Comparison of ENCODE assay signal across 8 mouse cellular contexts in the genomic region with DNA sequence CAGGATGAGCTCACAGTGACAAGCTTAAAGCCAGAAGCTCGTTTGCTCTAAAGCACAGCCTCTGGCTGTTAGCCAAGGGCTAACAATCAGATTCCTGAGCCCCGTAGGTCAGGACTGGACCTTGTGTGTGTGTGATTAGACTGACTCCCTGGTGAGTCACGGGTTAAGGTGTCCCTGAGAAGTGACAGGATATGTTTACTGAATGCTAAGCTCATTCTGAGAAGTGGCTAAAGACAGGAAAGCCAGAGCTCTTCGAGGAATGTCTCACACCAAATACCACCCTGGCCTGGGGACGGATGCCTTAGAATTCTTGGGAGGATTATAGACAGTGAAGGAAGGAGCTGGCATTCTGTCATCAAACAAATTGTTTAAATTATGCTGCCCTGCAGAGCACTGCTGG. TPM values are rescaled to one million over a fixed set of nuclear protein-coding genes. Genes with fewer than 3 reads are reported as not detected.
DNase-seq lines count a peak whose midpoint lies in the region; ATAC-seq and TF ChIP-seq lines count a peak whose summit lies in the region.

No protein-coding gene starts in this region.

- peak; percentile 70 for DNase-seq in adrenal gland, adult 2 months
- no peak for DNase-seq in adrenal gland, postnatal 4 days (ENCODE audit: low spot score in 2 of 2)
- DNase-seq in testis, postnatal 10 days (ENCODE audit: low spot score) = no peak
- DNase-seq in yolk sac, embryonic 10.5 days (ENCODE audit: low spot score) = peak; percentile 85
- DNase-seq in cerebellum, postnatal 10 days = no peak
- no peak for DNase-seq in frontal cortex, postnatal 36 days (ENCODE audit: low spot score in 2 of 2)

- TF ChIP-seq POLR2A in testis, adult 2 months (IDR thresholded peaks at IDR 0.05; ENCODE audit: control insufficient read depth, low read depth, low read length) = no peak

- ATAC-seq in liver, embryonic 15.5 days (ENCODE audit: insufficient read depth) = peak; percentile 45; the same call in 1 of the 2 replicates

- H3K9ac ChIP-seq in liver, embryonic 15.5 days = no peak overlapping the region

- H3K36me3 ChIP-seq in testis, adult 2 months (ENCODE audit: control insufficient read depth, insufficient read depth, low read length) = no peaks in the 10 kb centered on the region; the same call in 1 of the 2 replicates
- H3K36me3 ChIP-seq in liver, embryonic 15.5 days (replicated peaks) = peaks cover 26% of the 10 kb centered on the region

- no peaks in the 10 kb centered on the region for H3K27me3 ChIP-seq in testis, adult 2 months (ENCODE audit: control insufficient read depth, insufficient read depth, low read length)
- H3K27me3 ChIP-seq in liver, embryonic 15.5 days = no peaks in the 10 kb centered on the region

- WGBS in liver, embryonic 15.5 days (ENCODE audit: insufficient replicate concordance) = 14% methylated on average over 5 of the region's 5 CpGs

- H3K27ac ChIP-seq in testis, adult 2 months (ENCODE audit: control insufficient read depth, insufficient read depth, low read depth, low read length) = peak overlapping the region; percentile 45; the same call in 1 of the 2 replicates
- H3K27ac ChIP-seq in liver, embryonic 15.5 days (replicated peaks) = peak overlapping the region; percentile 45; the same call in 1 of the 2 replicates

- no peak for TF ChIP-seq CTCF in testis, adult 2 months (IDR thresholded peaks at IDR 0.05; ENCODE audit: control insufficient read depth, insufficient read depth, insufficient replicate concordance, low read depth, low read length)

- H3K4me2 ChIP-seq in liver, embryonic 15.5 days = peak overlapping the region; percentile 8; the same call in 1 of the 2 replicates

- H3K9me3 ChIP-seq in liver, embryonic 15.5 days (replicated peaks) = no peaks in the 10 kb centered on the region

- peaks cover 3% of the 10 kb centered on the region; the same call in 1 of the 2 replicates for H3K4me1 ChIP-seq in testis, adult 2 months (ENCODE audit: control insufficient read depth, insufficient read depth, low read length)
- peaks cover 21% of the 10 kb centered on the region for H3K4me1 ChIP-seq in liver, embryonic 15.5 days (replicated peaks)

- no peak overlapping the region for H3K4me3 ChIP-seq in testis, adult 2 months (ENCODE audit: control insufficient read depth, low read depth, low read length)
- H3K4me3 ChIP-seq in liver, embryonic 15.5 days (replicated peaks) = no peak overlapping the region

RNA-seq across cellular contexts. Expression of gene Rps16, which starts 7.5 kb away (rescaled TPM):
- 1,000 to 10,000 TPM in 1 of 2 experiments, 100 to 1,000 TPM in 1; 895 to 1,085 TPM for total RNA-seq in adrenal gland, adult 2 months (2021)
- polyA plus RNA-seq in adrenal gland, adult 2 months (2012; rRNA removed) = 555 and 709 TPM in 2 replicates
- total RNA-seq in adrenal gland, postnatal 4 days (2021) = 1,000 to 10,000 TPM; 1,647 to 1,689 TPM
- 227 and 277 TPM in 2 replicates for polyA plus RNA-seq in testis, adult 2 months (2012; rRNA removed)
- polyA plus RNA-seq in liver, embryonic 15.5 days (2015; fragmentation: Nextera tagmentation; extraction: Ambion mirVana) = 540 and 619 TPM in 2 replicates

RNA-seq across cellular contexts. Expression of gene Plekhg2, which starts 14.4 kb away (rescaled TPM):
- total RNA-seq in adrenal gland, adult 2 months (2021) = 10 to 100 TPM; 14.9 to 15.6 TPM
- 22.5 and 23.2 TPM in 2 replicates for polyA plus RNA-seq in adrenal gland, adult 2 months (2012; rRNA removed)
- 10 to 100 TPM; 39.3 to 47.2 TPM for total RNA-seq in adrenal gland, postnatal 4 days (2021)
- polyA plus RNA-seq in testis, adult 2 months (2012; rRNA removed) = 14.7 and 20.1 TPM in 2 replicates
- 4.5 and 5.1 TPM in 2 replicates for polyA plus RNA-seq in liver, embryonic 15.5 days (2015; fragmentation: Nextera tagmentation; extraction: Ambion mirVana)

RNA-seq across cellular contexts. Expression of gene Supt5, which starts 19.4 kb away (rescaled TPM):
- total RNA-seq in adrenal gland, adult 2 months (2021) = 100 to 1,000 TPM; 156 to 171 TPM
- polyA plus RNA-seq in adrenal gland, adult 2 months (2012; rRNA removed) = 163 and 190 TPM in 2 replicates
- 100 to 1,000 TPM; 113 to 123 TPM for total RNA-seq in adrenal gland, postnatal 4 days (2021)
- 126 and 127 TPM in 2 replicates for polyA plus RNA-seq in testis, adult 2 months (2012; rRNA removed)
- polyA plus RNA-seq in liver, embryonic 15.5 days (2015; fragmentation: Nextera tagmentation; extraction: Ambion mirVana) = 29.9 and 35.3 TPM in 2 replicates

RNA-seq across cellular contexts. Expression of gene Zfp36, which starts 22.1 kb away (rescaled TPM):
- 10 to 100 TPM; 16.3 to 19.4 TPM for total RNA-seq in adrenal gland, adult 2 months (2021)
- 25.9 and 32.3 TPM in 2 replicates for polyA plus RNA-seq in adrenal gland, adult 2 months (2012; rRNA removed)
- 10 to 100 TPM; 12.0 to 13.3 TPM for total RNA-seq in adrenal gland, postnatal 4 days (2021)
- polyA plus RNA-seq in testis, adult 2 months (2012; rRNA removed) = 3.8 and 4.9 TPM in 2 replicates
- 8.3 and 8.8 TPM in 2 replicates for polyA plus RNA-seq in liver, embryonic 15.5 days (2015; fragmentation: Nextera tagmentation; extraction: Ambion mirVana)

RNA-seq across cellular contexts. Expression of gene Med29, which starts 34.5 kb away (rescaled TPM):
- 10 to 100 TPM; 39.6 to 49.7 TPM for total RNA-seq in adrenal gland, adult 2 months (2021)
- 72.1 and 88.5 TPM in 2 replicates for polyA plus RNA-seq in adrenal gland, adult 2 months (2012; rRNA removed)
- 10 to 100 TPM; 24.2 to 26.1 TPM for total RNA-seq in adrenal gland, postnatal 4 days (2021)
- polyA plus RNA-seq in testis, adult 2 months (2012; rRNA removed) = 129 and 135 TPM in 2 replicates
- 23.9 and 25.6 TPM in 2 replicates for polyA plus RNA-seq in liver, embryonic 15.5 days (2015; fragmentation: Nextera tagmentation; extraction: Ambion mirVana)

Comparison
In these comparisons a context has a peak if more than half of its experiments do, and no peak if none do; other contexts are left out.
1. DNase-seq: peak in adrenal gland, adult 2 months (single experiment) and yolk sac, embryonic 10.5 days (single experiment); none in adrenal gland, postnatal 4 days (0 of 2), testis, postnatal 10 days (single experiment), cerebellum, postnatal 10 days (0 of 2) and frontal cortex, postnatal 36 days (0 of 2).